Mouse (Mus musculus) testis, adult 2 months (tissue): ENCODE results near the gene Col1a2. TPM values are rescaled to one million over a fixed set of nuclear protein-coding genes. Genes with fewer than 3 reads are reported as not detected.
A peak's percentile ranks its signal among the peaks of the same experiment; 100 is the strongest.

Experiments used
- H3K27ac ChIP-seq: fragments of 200-500 bp; 2 replicates; pipeline ENCODE4 v1.5.1; 2012; ENCODE audit warnings: low read depth, low read length; ENCODE audit not compliant: control insufficient read depth, insufficient read depth
- H3K27me3 ChIP-seq: fragments of 200-500 bp; 2 replicates; pipeline ENCODE4 v1.6.1; 2012; ENCODE audit warnings: mild to moderate bottlenecking, low read length, moderate library complexity; ENCODE audit not compliant: control insufficient read depth, insufficient read depth
- H3K36me3 ChIP-seq: fragments of 200-500 bp; 2 replicates; pipeline ENCODE4 v1.6.1; 2012; ENCODE audit warnings: mild to moderate bottlenecking, low read length; ENCODE audit not compliant: control insufficient read depth, insufficient read depth
- H3K4me1 ChIP-seq: fragments of 200-500 bp; 2 replicates; pipeline ENCODE4 v1.6.1; 2012; ENCODE audit warnings: low read length; ENCODE audit not compliant: control insufficient read depth, insufficient read depth
- H3K4me3 ChIP-seq: fragments of 200-500 bp; 2 replicates; pipeline ENCODE4 v1.5.1; 2012; ENCODE audit warnings: low read depth, mild to moderate bottlenecking, low read length, moderate library complexity, mixed read lengths; ENCODE audit not compliant: control insufficient read depth
- CTCF ChIP-seq: fragments of 200-500 bp; IDR thresholded peaks from 2 replicates; pipeline ENCODE4 v1.5.1; 2012; ENCODE audit warnings: low read depth, mild to moderate bottlenecking, inconsistent platforms, low read length, moderate library complexity; ENCODE audit not compliant: control insufficient read depth, insufficient read depth, insufficient replicate concordance
- POLR2A ChIP-seq: fragments of 200-500 bp; IDR thresholded peaks from 2 replicates; pipeline ENCODE4 v1.6.1; 2012; ENCODE audit warnings: low read depth, mild to moderate bottlenecking, inconsistent platforms, low read length, moderate library complexity; ENCODE audit not compliant: control insufficient read depth
- polyA plus RNA-seq: library from polyadenylated mRNA; depleted of rRNA; stranded (reverse); fragments of >200 nt; gene quantifications from 2 replicates; pipeline ENCODE4 v1.2.3, GENCODE M21; 2012

Gene Col1a2
- polyA plus RNA-seq, 1 experiment: 23.3 TPM

DNA sequence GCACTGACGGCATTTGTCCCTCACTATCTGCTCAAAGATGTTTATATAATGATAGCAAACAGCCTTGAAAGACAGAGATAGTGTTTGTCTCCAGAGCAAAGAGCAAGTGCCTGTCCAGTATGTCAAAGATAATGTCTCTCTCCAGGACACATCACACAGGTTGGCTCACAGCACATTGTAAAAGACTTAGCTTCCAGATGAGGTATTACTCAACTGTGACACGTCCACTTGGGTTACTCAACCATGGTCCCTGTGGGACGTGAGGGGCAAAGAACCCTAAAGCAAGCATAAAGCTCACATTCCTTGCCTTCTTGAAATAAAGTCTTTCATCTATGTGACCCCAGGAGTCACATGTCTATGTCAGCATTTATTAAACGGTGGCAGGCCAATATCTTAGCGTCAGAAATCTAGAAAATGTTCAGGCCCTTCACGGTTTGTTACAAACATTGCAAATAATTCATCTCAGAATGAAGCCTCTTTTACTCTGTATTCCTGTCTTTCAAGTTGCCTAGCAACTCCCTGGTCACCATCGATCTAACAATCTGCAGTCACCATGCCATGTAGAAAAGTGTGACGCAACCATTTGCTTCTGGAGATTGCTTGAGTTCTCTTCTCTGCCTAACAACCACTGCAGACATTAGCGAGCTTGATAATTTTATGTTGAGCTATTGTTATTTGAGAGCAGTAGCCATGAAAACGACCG is 45.4 kb downstream of the Col1a2 start:
- TF ChIP-seq CTCF (no peak), POLR2A (no peak)
- no peak overlapping the region for H3K27ac ChIP-seq
- H3K4me3 ChIP-seq: no peak overlapping the region
- H3K4me1 ChIP-seq: no peaks in the 10 kb centered on the region
- H3K36me3 ChIP-seq: no peaks in the 10 kb centered on the region
- H3K27me3 ChIP-seq: no peaks in the 10 kb centered on the region

DNA sequence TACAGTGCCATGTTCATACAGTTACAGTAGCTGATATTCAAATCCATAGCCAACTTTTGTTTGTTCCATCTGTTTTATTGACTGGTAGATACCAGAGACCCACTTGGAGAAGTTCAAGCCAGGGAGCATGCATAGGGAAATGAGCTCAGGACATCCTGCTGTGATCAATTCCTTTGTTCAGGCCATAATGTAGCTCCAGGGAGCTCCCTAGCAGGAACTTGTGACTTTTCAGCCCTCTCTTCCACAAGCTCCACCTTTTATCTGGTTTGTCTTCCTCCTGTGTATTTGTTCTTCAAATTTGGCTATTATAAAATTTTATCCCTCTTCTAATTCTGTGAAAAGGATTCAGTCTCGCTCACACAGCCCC is 45.9 kb downstream of the Col1a2 start:
- H3K36me3 ChIP-seq: no peaks in the 10 kb centered on the region
- H3K4me1 ChIP-seq: no peaks in the 10 kb centered on the region
- H3K27me3 ChIP-seq: no peaks in the 10 kb centered on the region
- TF ChIP-seq POLR2A (no peak), CTCF (no peak)
- no peak overlapping the region for H3K4me3 ChIP-seq
- no peak overlapping the region for H3K27ac ChIP-seq

DNA sequence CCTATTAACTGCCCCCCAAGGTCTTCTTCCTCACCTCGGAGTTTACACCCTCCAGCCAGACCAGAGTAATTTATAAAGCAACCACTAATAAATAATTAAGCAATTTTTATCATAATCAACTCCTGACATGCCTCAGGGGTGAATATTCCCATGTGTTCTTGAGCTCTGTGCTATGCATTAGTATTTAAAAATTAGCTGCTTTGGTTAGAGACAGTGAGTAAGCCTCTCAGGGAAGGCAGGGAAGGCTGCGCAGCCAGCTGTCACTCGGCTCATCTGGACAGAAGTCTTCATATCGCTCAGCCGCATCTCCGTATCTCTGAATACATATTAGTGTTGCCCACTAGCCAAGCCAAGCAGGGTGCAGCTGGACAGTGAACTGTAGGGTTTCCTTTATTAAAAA is 50.8 kb downstream of the Col1a2 start:
- Histone ChIP-seq H3K4me3 (no peak overlapping the region), H3K27ac (no peak overlapping the region), H3K4me1 (peaks cover 3% of the 10 kb centered on the region; the same call in 1 of the 2 replicates), H3K36me3 (no peaks in the 10 kb centered on the region), H3K27me3 (no peaks in the 10 kb centered on the region)
- TF ChIP-seq POLR2A: no peak
- TF ChIP-seq CTCF: no peak

DNA sequence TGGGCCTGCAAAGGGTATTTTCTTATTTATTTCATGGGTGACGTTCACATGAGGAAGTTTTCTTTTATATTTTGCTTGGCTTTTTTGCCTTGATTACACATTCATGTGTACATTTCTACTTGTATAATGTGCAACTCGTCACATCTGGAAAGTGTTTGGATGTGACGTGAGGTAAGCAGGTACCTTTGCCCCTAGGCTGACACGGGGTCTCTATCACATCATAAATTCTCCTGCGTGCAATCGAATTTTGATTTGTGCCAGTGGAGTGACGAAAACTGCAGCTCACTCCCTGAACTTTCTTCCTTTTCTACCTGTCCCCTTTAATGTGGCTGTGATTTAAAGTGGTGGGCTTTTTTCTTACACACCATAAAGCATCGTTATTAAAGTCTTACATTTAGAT is 52.5 kb downstream of the Col1a2 start:
- Histone ChIP-seq H3K4me1 (peaks cover 5% of the 10 kb centered on the region; the same call in 1 of the 2 replicates), H3K27ac (no peak overlapping the region)

DNA sequence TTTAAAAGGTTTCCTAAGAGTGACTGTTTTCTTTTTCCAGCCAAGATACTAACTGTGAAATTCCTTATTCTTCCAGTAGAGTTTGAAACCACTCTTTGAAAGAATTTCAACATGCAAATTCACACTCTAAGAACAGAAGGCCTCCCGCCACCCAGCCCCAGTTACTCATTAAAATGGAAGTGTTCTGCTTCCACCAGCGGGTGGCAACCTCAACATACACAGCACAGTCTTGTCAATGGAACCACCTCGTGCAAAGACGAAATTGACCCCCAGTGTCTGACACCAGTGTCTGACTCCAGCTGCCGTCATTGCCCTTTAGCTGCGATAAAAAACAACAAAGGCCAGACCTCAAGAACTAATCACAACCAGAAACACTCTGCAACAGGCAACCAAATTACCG is 53.1 kb downstream of the Col1a2 start:
- H3K36me3 ChIP-seq: no peaks in the 10 kb centered on the region
- peaks cover 5% of the 10 kb centered on the region; the same call in 1 of the 2 replicates for H3K4me1 ChIP-seq
- no peak overlapping the region for H3K27ac ChIP-seq
- no peak overlapping the region for H3K4me3 ChIP-seq
- TF ChIP-seq CTCF (peak; percentile 24; the same call in 1 of the 2 replicates), POLR2A (no peak)
- no peaks in the 10 kb centered on the region for H3K27me3 ChIP-seq

More for the DNA sequence above, 52.5 kb downstream of the Col1a2 start:
- Histone ChIP-seq H3K27me3 (no peaks in the 10 kb centered on the region), H3K36me3 (no peaks in the 10 kb centered on the region), H3K4me3 (no peak overlapping the region)
- TF ChIP-seq CTCF (no peak), POLR2A (no peak)

DNA sequence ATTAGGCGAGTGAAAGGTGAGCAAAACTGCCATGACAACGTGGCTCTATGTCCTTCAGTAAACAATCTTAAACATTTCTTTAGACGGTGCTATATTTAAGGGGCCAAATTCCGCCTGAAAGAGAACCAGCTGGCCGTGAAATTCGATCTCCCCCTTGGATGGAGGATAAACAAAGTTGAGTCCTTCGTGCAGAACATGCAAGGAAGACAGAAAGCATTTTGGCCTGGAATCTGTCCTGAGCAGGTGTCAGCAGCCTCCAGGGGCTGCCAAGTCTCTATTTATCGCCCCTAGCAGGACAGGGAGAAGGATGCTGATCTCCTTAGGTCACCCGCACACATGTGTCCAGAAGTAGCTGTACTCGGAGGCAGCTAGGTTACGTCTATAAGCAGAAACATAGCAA is 56.5 kb downstream of the Col1a2 start:
- Histone ChIP-seq H3K36me3 (no peaks in the 10 kb centered on the region), H3K4me3 (no peak overlapping the region), H3K27ac (no peak overlapping the region), H3K4me1 (peaks cover 5% of the 10 kb centered on the region; the same call in 1 of the 2 replicates), H3K27me3 (no peaks in the 10 kb centered on the region)
- no peak for TF ChIP-seq POLR2A

DNA sequence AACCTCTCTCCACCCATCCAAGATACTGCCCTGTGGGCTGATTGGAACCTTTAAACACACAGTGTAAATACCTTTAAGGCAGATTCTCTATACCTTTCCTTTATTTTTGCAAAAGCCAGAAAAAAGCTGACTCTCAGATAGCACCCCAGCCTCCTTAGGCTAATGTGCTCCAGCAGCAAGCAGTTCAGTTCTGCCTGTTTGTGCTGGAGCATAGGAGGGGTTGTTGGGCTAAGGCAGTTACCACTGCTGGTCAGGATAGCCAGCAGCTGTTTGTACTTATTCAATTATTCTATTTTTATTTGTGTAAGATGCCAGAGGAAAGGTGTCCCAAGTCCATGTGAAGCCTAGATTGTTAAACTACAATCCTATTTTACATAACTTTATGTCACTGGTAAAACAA is 57.0 kb downstream of the Col1a2 start:
- H3K4me1 ChIP-seq: peaks cover 5% of the 10 kb centered on the region; the same call in 1 of the 2 replicates
- H3K27ac ChIP-seq: no peak overlapping the region
- H3K27me3 ChIP-seq: no peaks in the 10 kb centered on the region
- TF ChIP-seq POLR2A (no peak), CTCF (no peak)
- H3K36me3 ChIP-seq: no peaks in the 10 kb centered on the region
- H3K4me3 ChIP-seq: no peak overlapping the region
